Mouse (Mus musculus) hindbrain, embryonic 15.5 days (tissue): ENCODE results near the gene Usp42. TPM values are rescaled to one million over a fixed set of nuclear protein-coding genes. Genes with fewer than 3 reads are reported as not detected.

Source experiments
- ATAC-seq: fragments of 200-750 bp; cut with Nextera tagmentation; 2 replicates; pipeline ENCODE4 v1.8.0; 2017; ENCODE audit warnings: low read depth, moderate number of reproducible peaks, moderate TSS enrichment; ENCODE audit not compliant: low FRiP score
- H3K27ac ChIP-seq: fragments of 300-500 bp; sonication (generic); replicated peaks from 2 replicates; pipeline ENCODE4 v1.5.1; 2015; ENCODE audit warnings: mild to moderate bottlenecking, inconsistent platforms
- H3K27me3 ChIP-seq: fragments of 300-500 bp; sonication (generic); 2 replicates; pipeline ENCODE4 v1.6.1; 2015; ENCODE audit warnings: control low read depth, inconsistent platforms
- H3K36me3 ChIP-seq: fragments of 300-500 bp; sonication (generic); 2 replicates; pipeline ENCODE4 v1.6.1; 2015; ENCODE audit warnings: control low read depth, inconsistent platforms
- H3K4me1 ChIP-seq: fragments of 300-500 bp; sonication (generic); replicated peaks from 2 replicates; pipeline ENCODE4 v1.6.1; 2015; ENCODE audit warnings: control low read depth, inconsistent platforms
- H3K4me2 ChIP-seq: fragments of 300-500 bp; sonication (generic); 2 replicates; pipeline ENCODE4 v1.6.1; 2015; ENCODE audit warnings: moderate library complexity, mild to moderate bottlenecking, inconsistent platforms
- H3K4me3 ChIP-seq: fragments of 300-500 bp; sonication (generic); 2 replicates; pipeline ENCODE4 v1.5.1; 2015; ENCODE audit warnings: mild to moderate bottlenecking, inconsistent platforms
- H3K9ac ChIP-seq: fragments of 300-500 bp; sonication (generic); 2 replicates; pipeline ENCODE4 v1.6.1; 2015; ENCODE audit warnings: inconsistent platforms
- H3K9me3 ChIP-seq: fragments of 300-500 bp; sonication (generic); 2 replicates; pipeline ENCODE4 v1.6.1; 2016; ENCODE audit warnings: control low read depth, inconsistent platforms
- WGBS: fragments of 180-500 bp; shearing (Covaris S2); methylation state at CpG from one replicate; pipeline ENCODE4 v1.1.7; 2015; 5-methylcytosine and 5-hydroxymethylcytosine counted together
- polyA plus RNA-seq: library from polyadenylated mRNA; unstranded; fragments of >200 nt; fragmentation: Nextera tagmentation; extraction: Ambion mirVana; gene quantifications from 2 replicates; pipeline ENCODE4 v1.2.1, GENCODE M21; 2015

Usp42 gene
- polyA plus RNA-seq, 1 experiment from 2014 or later: 28.1 TPM

GRCm38 (mm10) chr5:143706822-143707200 lies 25.3 kb downstream of the Usp42 start:
- H3K4me3 ChIP-seq: no peak overlapping the region
- WGBS: 86% methylated on average over 7 of the region's 7 CpGs
- H3K9me3 ChIP-seq: no peaks in the 10 kb centered on the region
- ATAC-seq: no peak
- H3K4me1 ChIP-seq: 0 out of 2 replicates have a peak, but pooled peaks cover 7% of the 10 kb centered on the region
- no peak overlapping the region for H3K27ac ChIP-seq
- H3K36me3 ChIP-seq: peaks cover 40% of the 10 kb centered on the region
- H3K27me3 ChIP-seq: no peaks in the 10 kb centered on the region
- H3K4me2 ChIP-seq: no peak overlapping the region
- no peak overlapping the region for H3K9ac ChIP-seq

GRCm38 (mm10) chr5:143706030-143706821 lies 25.9 kb downstream of the Usp42 start:
- no peak overlapping the region for H3K4me2 ChIP-seq
- no peaks in the 10 kb centered on the region for H3K9me3 ChIP-seq
- no peak overlapping the region for H3K9ac ChIP-seq
- no peak overlapping the region for H3K4me3 ChIP-seq
- H3K27ac ChIP-seq: no peak overlapping the region
- H3K27me3 ChIP-seq: no peaks in the 10 kb centered on the region
- 0 out of 2 replicates have a peak, but pooled peaks cover 7% of the 10 kb centered on the region for H3K4me1 ChIP-seq
- peaks cover 41% of the 10 kb centered on the region for H3K36me3 ChIP-seq
- 77% methylated on average over 9 of the region's 9 CpGs for WGBS
- ATAC-seq: no peak

- no peak overlapping the region for H3K9ac ChIP-seq
- H3K27ac ChIP-seq: no peak overlapping the region; the same call in 1 of the 2 replicates
Measured at GRCm38 (mm10) chr5:143705659-143705982, 26.5 kb downstream of the Usp42 start.

GRCm38 (mm10) chr5:143704875-143705658 lies 27.0 kb downstream of the Usp42 start:
- 0 out of 2 replicates have a peak, but pooled peaks cover 7% of the 10 kb centered on the region for H3K4me1 ChIP-seq
- peaks cover 44% of the 10 kb centered on the region for H3K36me3 ChIP-seq
- WGBS: 65% methylated on average over 13 of the region's 13 CpGs
- no peaks in the 10 kb centered on the region for H3K9me3 ChIP-seq
- no peak overlapping the region for H3K4me3 ChIP-seq
- H3K9ac ChIP-seq: no peak overlapping the region
- no peaks in the 10 kb centered on the region for H3K27me3 ChIP-seq
- no peak overlapping the region; the same call in 1 of the 2 replicates for H3K27ac ChIP-seq
- ATAC-seq: no peak
- no peak overlapping the region for H3K4me2 ChIP-seq

More at GRCm38 (mm10) chr5:143705659-143705982, 26.5 kb downstream of the Usp42 start:
- Histone ChIP-seq H3K4me3 (no peak overlapping the region), H3K4me2 (no peak overlapping the region), H3K36me3 (peaks cover 43% of the 10 kb centered on the region), H3K27me3 (no peaks in the 10 kb centered on the region), H3K4me1 (0 out of 2 replicates have a peak, but pooled peaks cover 7% of the 10 kb centered on the region), H3K9me3 (no peaks in the 10 kb centered on the region)
- WGBS: 71% methylated on average over 1 of the region's 1 CpGs
- no peak for ATAC-seq

GRCm38 (mm10) chr5:143701074-143701473 lies 31.0 kb downstream of the Usp42 start:
- peaks cover 41% of the 10 kb centered on the region; the same call in 1 of the 2 replicates for H3K36me3 ChIP-seq
- H3K27ac ChIP-seq: no peak overlapping the region
- no peaks in the 10 kb centered on the region for H3K27me3 ChIP-seq
- no peaks in the 10 kb centered on the region for H3K9me3 ChIP-seq
- WGBS: 86% methylated on average over 10 of the region's 10 CpGs
- no peak overlapping the region for H3K4me3 ChIP-seq
- no peak overlapping the region for H3K4me2 ChIP-seq
- H3K9ac ChIP-seq: no peak overlapping the region
- H3K4me1 ChIP-seq: 0 out of 2 replicates have a peak, but pooled peaks cover 7% of the 10 kb centered on the region
- ATAC-seq: no peak

GRCm38 (mm10) chr5:143700247-143700646 lies 31.8 kb downstream of the Usp42 start:
- WGBS: 89% methylated on average over 5 of the region's 5 CpGs
- H3K4me3 ChIP-seq: no peak overlapping the region
- no peak overlapping the region for H3K4me2 ChIP-seq
- no peak overlapping the region for H3K9ac ChIP-seq
- peaks cover 41% of the 10 kb centered on the region; the same call in 1 of the 2 replicates for H3K36me3 ChIP-seq
- H3K27me3 ChIP-seq: no peaks in the 10 kb centered on the region
- H3K27ac ChIP-seq: no peak overlapping the region
- H3K9me3 ChIP-seq: no peaks in the 10 kb centered on the region
- 0 out of 2 replicates have a peak, but pooled peaks cover 6% of the 10 kb centered on the region for H3K4me1 ChIP-seq
- ATAC-seq: no peak

- no peak overlapping the region for H3K9ac ChIP-seq
- 96% methylated on average over 4 of the region's 4 CpGs for WGBS
- H3K4me1 ChIP-seq: no peaks in the 10 kb centered on the region
- H3K36me3 ChIP-seq: peaks cover 41% of the 10 kb centered on the region; the same call in 1 of the 2 replicates
- H3K9me3 ChIP-seq: no peaks in the 10 kb centered on the region
- no peak overlapping the region for H3K27ac ChIP-seq
- H3K4me2 ChIP-seq: no peak overlapping the region
- no peaks in the 10 kb centered on the region for H3K27me3 ChIP-seq
- no peak overlapping the region for H3K4me3 ChIP-seq
- no peak for ATAC-seq
Measured at GRCm38 (mm10) chr5:143698454-143698853, 33.6 kb downstream of the Usp42 start.

GRCm38 (mm10) chr5:143696323-143696722 lies 35.8 kb downstream of the Usp42 start:
- Histone ChIP-seq H3K4me3 (no peak overlapping the region), H3K4me1 (no peaks in the 10 kb centered on the region), H3K27ac (no peak overlapping the region), H3K27me3 (no peaks in the 10 kb centered on the region), H3K9ac (no peak overlapping the region), H3K4me2 (no peak overlapping the region), H3K9me3 (no peaks in the 10 kb centered on the region), H3K36me3 (peaks cover 26% of the 10 kb centered on the region; the same call in 1 of the 2 replicates)
- 0 out of 2 replicates have a peak, but pooled peaks have one; percentile 45 for ATAC-seq
- 68% methylated on average over 3 of the region's 3 CpGs for WGBS

- H3K4me3 ChIP-seq: no peak overlapping the region
- H3K36me3 ChIP-seq: peaks cover 13% of the 10 kb centered on the region; the same call in 1 of the 2 replicates
- no peaks in the 10 kb centered on the region for H3K4me1 ChIP-seq
- 95% methylated on average over 5 of the region's 5 CpGs for WGBS
- no peak for ATAC-seq
- no peaks in the 10 kb centered on the region for H3K27me3 ChIP-seq
- H3K27ac ChIP-seq: no peak overlapping the region
- no peak overlapping the region for H3K9ac ChIP-seq
- no peaks in the 10 kb centered on the region for H3K9me3 ChIP-seq
- no peak overlapping the region for H3K4me2 ChIP-seq
Measured at GRCm38 (mm10) chr5:143690926-143691325, 41.2 kb downstream of the Usp42 start.

- no peak overlapping the region for H3K4me2 ChIP-seq
- H3K9me3 ChIP-seq: no peaks in the 10 kb centered on the region
- H3K9ac ChIP-seq: no peak overlapping the region
- H3K27ac ChIP-seq: no peak overlapping the region
- H3K36me3 ChIP-seq: peaks cover 13% of the 10 kb centered on the region; the same call in 1 of the 2 replicates
- 93% methylated on average over 9 of the region's 9 CpGs for WGBS
- H3K27me3 ChIP-seq: no peaks in the 10 kb centered on the region
- no peak overlapping the region for H3K4me3 ChIP-seq
- H3K4me1 ChIP-seq: no peaks in the 10 kb centered on the region
- ATAC-seq: no peak
Measured at GRCm38 (mm10) chr5:143690392-143690791, 41.7 kb downstream of the Usp42 start.

GRCm38 (mm10) chr5:143687589-143687988 lies 44.5 kb downstream of the Usp42 start:
- Histone ChIP-seq H3K9ac (no peak overlapping the region), H3K4me1 (no peaks in the 10 kb centered on the region), H3K9me3 (no peaks in the 10 kb centered on the region), H3K4me3 (no peak overlapping the region), H3K27ac (no peak overlapping the region), H3K36me3 (peaks cover 13% of the 10 kb centered on the region; the same call in 1 of the 2 replicates), H3K27me3 (no peaks in the 10 kb centered on the region), H3K4me2 (no peak overlapping the region)
- ATAC-seq: no peak
- 95% methylated on average over 3 of the region's 3 CpGs for WGBS

- no peaks in the 10 kb centered on the region for H3K27me3 ChIP-seq
- WGBS: 92% methylated on average over 3 of the region's 3 CpGs
- no peaks in the 10 kb centered on the region for H3K4me1 ChIP-seq
- H3K27ac ChIP-seq: no peak overlapping the region
- no peaks in the 10 kb centered on the region for H3K9me3 ChIP-seq
- peaks cover 13% of the 10 kb centered on the region; the same call in 1 of the 2 replicates for H3K36me3 ChIP-seq
- H3K4me2 ChIP-seq: no peak overlapping the region
- ATAC-seq: no peak
- no peak overlapping the region for H3K4me3 ChIP-seq
- H3K9ac ChIP-seq: no peak overlapping the region
Measured at GRCm38 (mm10) chr5:143686456-143686855, 45.6 kb downstream of the Usp42 start.
